Mouse (Mus musculus) hindbrain, embryonic 11.5 days (tissue): Measurements from ENCODE around the gene Plekha5. TPM values are rescaled to one million over a fixed set of nuclear protein-coding genes. Genes with fewer than 3 reads are reported as not detected.

Source experiments
- ATAC-seq: fragments of 200-750 bp; cut with Nextera tagmentation; 2 replicates; pipeline ENCODE4 v1.8.0; 2017; ENCODE audit warnings: mild to moderate bottlenecking, moderate TSS enrichment, moderate library complexity; ENCODE audit not compliant: low FRiP score
- DNase-seq: peaks from one replicate; pipeline ENCODE4 v3.0.0-alpha.2; 2015; ENCODE audit warnings: low spot score
- H3K27ac ChIP-seq: fragments of 300-500 bp; sonication (generic); 2 replicates; pipeline ENCODE4 v1.5.1; 2014; ENCODE audit warnings: mild to moderate bottlenecking, low read depth, low read length
- H3K27me3 ChIP-seq: fragments of 300-500 bp; sonication (generic); 2 replicates; pipeline ENCODE4 v1.6.1; 2014; ENCODE audit warnings: mild to moderate bottlenecking, low read length, moderate library complexity, mixed read lengths; ENCODE audit not compliant: control insufficient read depth, insufficient read depth
- H3K36me3 ChIP-seq: fragments of 300-500 bp; sonication (generic); 2 replicates; pipeline ENCODE4 v1.6.1; 2014; ENCODE audit warnings: mild to moderate bottlenecking, low read length, moderate library complexity, mixed read lengths; ENCODE audit not compliant: control insufficient read depth, insufficient read depth
- H3K4me1 ChIP-seq: fragments of 300-500 bp; sonication (generic); replicated peaks from 2 replicates; pipeline ENCODE4 v1.6.1; 2014; ENCODE audit warnings: low read length, mixed read lengths; ENCODE audit not compliant: control insufficient read depth, insufficient read depth
- H3K4me2 ChIP-seq: fragments of 300-500 bp; sonication (generic); replicated peaks from 2 replicates; pipeline ENCODE4 v1.6.1; 2014; ENCODE audit warnings: mild to moderate bottlenecking, low read depth, low read length
- H3K4me3 ChIP-seq: fragments of 300-500 bp; sonication (generic); 2 replicates; pipeline ENCODE4 v1.5.1; 2014; ENCODE audit warnings: low read depth, low read length
- H3K9ac ChIP-seq: fragments of 300-500 bp; sonication (generic); 2 replicates; pipeline ENCODE4 v1.6.1; 2014; ENCODE audit warnings: low read depth, low read length
- H3K9me3 ChIP-seq: fragments of 300-500 bp; sonication (generic); 2 replicates; pipeline ENCODE4 v1.6.1; 2016; ENCODE audit warnings: low read length; ENCODE audit not compliant: control insufficient read depth
- WGBS: fragments of 180-500 bp; shearing (Covaris S2); extraction: QIAGEN DNeasy Blood & Tissue Kit; methylation state at CpG from one replicate; pipeline ENCODE4 v1.1.7; 2014; 5-methylcytosine and 5-hydroxymethylcytosine counted together
- polyA plus RNA-seq: library from polyadenylated mRNA; unstranded; fragments of >200 nt; fragmentation: Nextera tagmentation; extraction: Ambion mirVana; gene quantifications from 2 replicates; pipeline ENCODE4 v1.2.1, GENCODE M21; 2014

Plekha5 gene
- polyA plus RNA-seq, 1 experiment from 2014 or later, result 50.8 TPM

GRCm38 (mm10) chr6:140605732-140606131 is 181.9 kb downstream of the Plekha5 start:
- 73% methylated on average over 3 of the region's 3 CpGs for WGBS
- DNase-seq (no peak), ATAC-seq (no peak)
- Histone ChIP-seq H3K4me1 (no peaks in the 10 kb centered on the region; the same call in 1 of the 2 replicates), H3K4me2 (no peak overlapping the region), H3K9me3 (no peaks in the 10 kb centered on the region), H3K9ac (no peak overlapping the region), H3K27ac (no peak overlapping the region), H3K4me3 (no peak overlapping the region), H3K27me3 (no peaks in the 10 kb centered on the region), H3K36me3 (no peaks in the 10 kb centered on the region)

DNA sequence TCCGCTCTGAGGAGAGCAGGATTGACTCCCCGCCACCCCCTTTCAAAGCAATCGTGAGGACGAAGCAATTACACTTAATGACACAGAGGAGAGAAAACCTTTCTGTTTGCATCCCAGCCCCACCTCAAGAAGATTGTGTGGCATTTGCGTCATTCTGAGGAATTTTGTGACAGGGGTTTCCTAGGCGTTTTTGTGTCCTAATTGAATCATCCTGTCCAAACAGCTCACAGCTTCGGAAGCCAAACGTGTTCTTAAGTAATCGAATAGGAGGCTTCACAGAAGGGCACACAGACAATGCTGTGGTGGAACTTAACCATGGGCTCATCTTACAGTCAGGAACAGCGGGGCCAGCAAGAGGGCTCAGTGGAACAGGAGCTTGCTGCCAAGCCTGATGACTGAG is 182.7 kb downstream of the Plekha5 start:
- ATAC-seq (no peak), DNase-seq (no peak)
- no peak overlapping the region for H3K4me3 ChIP-seq
- 59% methylated on average over 10 of the region's 10 CpGs for WGBS
- no peaks in the 10 kb centered on the region for H3K36me3 ChIP-seq
- no peak overlapping the region for H3K27ac ChIP-seq
- no peak overlapping the region for H3K4me2 ChIP-seq
- H3K9me3 ChIP-seq, result no peaks in the 10 kb centered on the region
- no peaks in the 10 kb centered on the region for H3K27me3 ChIP-seq
- H3K4me1 ChIP-seq, result no peaks in the 10 kb centered on the region; the same call in 1 of the 2 replicates
- H3K9ac ChIP-seq, result no peak overlapping the region

- Histone ChIP-seq H3K4me1 (no peaks in the 10 kb centered on the region), H3K9ac (no peak overlapping the region), H3K4me2 (no peak overlapping the region), H3K9me3 (no peaks in the 10 kb centered on the region), H3K27ac (no peak overlapping the region), H3K27me3 (no peaks in the 10 kb centered on the region), H3K36me3 (no peaks in the 10 kb centered on the region), H3K4me3 (no peak overlapping the region)
- DNase-seq (no peak), ATAC-seq (no peak)
- 93% methylated on average over 6 of the region's 6 CpGs for WGBS
These were observed 184.8 kb downstream of the Plekha5 start for GRCm38 (mm10) chr6:140608666-140609065.

DNA sequence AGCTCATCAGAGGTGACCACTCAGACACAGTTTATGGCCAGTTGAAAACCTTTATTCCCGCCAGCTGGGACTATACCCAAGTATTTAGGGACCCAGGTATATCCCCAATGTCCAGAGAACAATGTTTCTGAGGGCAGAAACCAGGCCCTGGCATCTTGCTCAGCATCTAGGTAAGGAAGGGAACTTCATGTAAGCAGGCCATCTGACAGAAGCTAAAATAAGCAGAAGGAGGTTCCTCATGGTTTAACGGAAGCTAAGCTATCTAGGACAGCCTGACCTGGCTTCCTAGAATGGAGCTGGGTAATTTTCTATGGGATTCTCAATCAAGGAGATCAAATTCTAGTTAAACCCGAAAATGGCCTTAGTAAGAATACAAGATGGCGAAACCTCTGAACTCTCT is 185.7 kb downstream of the Plekha5 start:
- ATAC-seq, result no peak
- no peaks in the 10 kb centered on the region for H3K27me3 ChIP-seq
- H3K4me2 ChIP-seq, result no peak overlapping the region
- no peaks in the 10 kb centered on the region for H3K36me3 ChIP-seq
- no peaks in the 10 kb centered on the region for H3K4me1 ChIP-seq
- no peak overlapping the region for H3K9ac ChIP-seq
- H3K9me3 ChIP-seq, result no peaks in the 10 kb centered on the region
- 85% methylated on average over 4 of the region's 4 CpGs for WGBS
- DNase-seq, result no peak
- no peak overlapping the region for H3K27ac ChIP-seq
- H3K4me3 ChIP-seq, result no peak overlapping the region

DNA sequence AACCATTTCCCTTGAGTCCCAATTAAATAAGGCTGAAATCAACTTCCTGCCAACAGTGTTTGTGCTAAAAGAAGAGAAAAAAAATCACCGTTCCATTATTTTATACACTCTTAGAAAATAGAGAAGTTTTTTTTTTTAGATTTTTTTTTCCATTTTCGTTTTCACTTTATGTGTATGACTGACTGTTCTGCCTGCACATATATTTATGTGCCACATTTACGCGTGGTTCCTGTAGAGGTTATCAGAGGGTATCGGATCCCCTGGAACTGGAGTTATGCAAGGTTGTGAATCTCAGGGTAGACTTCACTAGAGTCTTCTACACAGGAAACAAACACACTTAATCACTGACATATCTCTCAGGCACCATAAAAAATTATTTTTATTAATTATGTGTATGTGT is 186.3 kb downstream of the Plekha5 start:
- Histone ChIP-seq H3K4me3 (no peak overlapping the region), H3K27me3 (no peaks in the 10 kb centered on the region), H3K9ac (no peak overlapping the region), H3K4me2 (no peak overlapping the region), H3K36me3 (no peaks in the 10 kb centered on the region), H3K9me3 (no peaks in the 10 kb centered on the region), H3K4me1 (no peaks in the 10 kb centered on the region), H3K27ac (no peak overlapping the region)
- DNase-seq, result no peak
- 90% methylated on average over 5 of the region's 5 CpGs for WGBS
- ATAC-seq, result no peak

- no peaks in the 10 kb centered on the region for H3K27me3 ChIP-seq
- no peak overlapping the region for H3K27ac ChIP-seq
- H3K4me2 ChIP-seq, result no peak overlapping the region
- 87% methylated on average over 4 of the region's 4 CpGs for WGBS
- H3K36me3 ChIP-seq, result no peaks in the 10 kb centered on the region
- H3K9ac ChIP-seq, result no peak overlapping the region
- DNase-seq (no peak), ATAC-seq (no peak)
- no peaks in the 10 kb centered on the region for H3K4me1 ChIP-seq
- H3K4me3 ChIP-seq, result no peak overlapping the region
- H3K9me3 ChIP-seq, result no peaks in the 10 kb centered on the region
These were observed 187.4 kb downstream of the Plekha5 start for GRCm38 (mm10) chr6:140611282-140611681.

GRCm38 (mm10) chr6:140611893-140612473 is 188.1 kb downstream of the Plekha5 start:
- Histone ChIP-seq H3K4me1 (no peaks in the 10 kb centered on the region), H3K9ac (no peak overlapping the region), H3K4me3 (no peak overlapping the region), H3K9me3 (no peaks in the 10 kb centered on the region), H3K4me2 (no peak overlapping the region), H3K36me3 (no peaks in the 10 kb centered on the region), H3K27me3 (no peaks in the 10 kb centered on the region), H3K27ac (no peak overlapping the region)
- no peak for DNase-seq
- WGBS, result 86% methylated on average over 13 of the region's 13 CpGs
- no peak for ATAC-seq

GRCm38 (mm10) chr6:140613822-140614221 is 190.0 kb downstream of the Plekha5 start:
- no peak overlapping the region for H3K4me3 ChIP-seq
- 82% methylated on average over 3 of the region's 3 CpGs for WGBS
- DNase-seq (no peak), ATAC-seq (no peak)
- H3K4me2 ChIP-seq, result no peak overlapping the region
- H3K27me3 ChIP-seq, result no peaks in the 10 kb centered on the region
- no peaks in the 10 kb centered on the region for H3K4me1 ChIP-seq
- H3K27ac ChIP-seq, result no peak overlapping the region
- H3K9me3 ChIP-seq, result no peaks in the 10 kb centered on the region
- no peaks in the 10 kb centered on the region for H3K36me3 ChIP-seq
- no peak overlapping the region for H3K9ac ChIP-seq

- Histone ChIP-seq H3K9ac (no peak overlapping the region), H3K9me3 (no peaks in the 10 kb centered on the region), H3K27me3 (no peaks in the 10 kb centered on the region), H3K36me3 (no peaks in the 10 kb centered on the region), H3K27ac (no peak overlapping the region), H3K4me3 (no peak overlapping the region), H3K4me2 (no peak overlapping the region), H3K4me1 (no peaks in the 10 kb centered on the region)
- DNase-seq (no peak), ATAC-seq (no peak)
- 91% methylated on average over 11 of the region's 11 CpGs for WGBS
These were observed 190.9 kb downstream of the Plekha5 start for GRCm38 (mm10) chr6:140614711-140615110.
